Mouse (Mus musculus) adrenal gland, adult 8-10 months (tissue): ENCODE results near the gene Dpm2. TPM values are rescaled to one million over a fixed set of nuclear protein-coding genes. Genes with fewer than 3 reads are reported as not detected.

Source experiments
- DNase-seq: peaks from one replicate; pipeline ENCODE4 v3.0.0; 2022
- total RNA-seq, 4 experiments: library from RNA; stranded (reverse); gene quantifications; 2 replicates each; pipeline ENCODE4 v1.2.4; 2022

Dpm2 gene
- total RNA-seq, 4 experiments from 2014 or later = 57.1 to 68.1 (median 62.4) TPM

DNA sequence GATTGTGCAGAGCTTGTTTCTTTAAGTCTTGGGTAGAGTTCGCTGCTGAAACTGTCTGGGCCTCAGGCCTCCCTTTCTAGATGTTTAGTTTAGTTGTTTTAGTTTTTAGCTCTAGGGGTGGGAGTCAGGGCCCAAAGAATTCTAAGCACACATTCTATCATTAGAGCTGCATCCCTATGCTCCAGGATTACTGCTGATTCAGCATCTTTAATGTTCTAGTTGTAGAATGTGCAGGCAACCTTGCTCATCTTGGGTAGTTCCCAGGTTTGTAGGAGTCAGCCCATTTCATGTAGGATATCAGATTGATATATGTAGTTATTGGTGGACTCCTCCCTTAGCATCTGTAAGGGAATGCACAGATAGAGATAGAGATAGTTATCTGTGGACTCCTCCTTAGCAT lies 46.5 kb downstream of the Dpm2 start:
- DNase-seq = no peak

DNA sequence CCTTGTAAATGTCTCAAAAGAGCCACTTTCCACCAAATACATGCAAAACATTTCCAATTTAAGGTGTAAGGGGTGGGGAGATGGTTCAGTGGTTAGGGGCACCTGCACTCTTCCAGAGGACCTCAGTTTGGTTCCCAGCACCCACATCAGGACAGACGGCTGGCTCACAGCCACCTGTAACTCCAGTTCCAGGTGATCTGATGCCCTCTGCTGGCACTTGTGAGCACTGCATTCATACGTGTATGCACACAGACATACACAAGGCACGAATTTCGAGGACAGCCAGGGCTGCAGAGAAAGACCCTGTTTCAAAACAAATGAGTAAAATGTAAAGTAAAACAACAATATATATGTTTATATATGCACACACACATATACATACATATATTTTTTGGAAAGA lies 46.9 kb downstream of the Dpm2 start:
- DNase-seq = no peak

DNA sequence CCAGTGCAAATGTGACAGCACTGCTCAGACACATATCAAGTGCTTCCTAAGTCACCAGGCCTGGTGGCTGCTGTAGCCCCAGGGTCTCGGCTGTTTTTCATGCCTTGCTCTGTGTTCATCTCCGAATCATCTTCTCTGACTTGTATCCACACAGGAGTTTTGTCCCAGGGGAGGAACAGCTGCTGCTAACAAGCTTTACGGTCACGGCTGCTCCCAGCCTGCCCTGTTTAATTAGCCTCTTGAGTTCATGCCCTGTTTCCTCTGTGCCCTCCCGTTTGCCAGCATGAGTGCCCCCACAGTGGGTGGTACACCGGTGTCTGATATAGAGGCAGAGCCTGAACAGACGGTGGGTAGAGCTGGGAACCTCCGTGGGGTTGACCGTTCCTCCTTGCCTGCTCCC lies 47.4 kb downstream of the Dpm2 start:
- DNase-seq = no peak

DNA sequence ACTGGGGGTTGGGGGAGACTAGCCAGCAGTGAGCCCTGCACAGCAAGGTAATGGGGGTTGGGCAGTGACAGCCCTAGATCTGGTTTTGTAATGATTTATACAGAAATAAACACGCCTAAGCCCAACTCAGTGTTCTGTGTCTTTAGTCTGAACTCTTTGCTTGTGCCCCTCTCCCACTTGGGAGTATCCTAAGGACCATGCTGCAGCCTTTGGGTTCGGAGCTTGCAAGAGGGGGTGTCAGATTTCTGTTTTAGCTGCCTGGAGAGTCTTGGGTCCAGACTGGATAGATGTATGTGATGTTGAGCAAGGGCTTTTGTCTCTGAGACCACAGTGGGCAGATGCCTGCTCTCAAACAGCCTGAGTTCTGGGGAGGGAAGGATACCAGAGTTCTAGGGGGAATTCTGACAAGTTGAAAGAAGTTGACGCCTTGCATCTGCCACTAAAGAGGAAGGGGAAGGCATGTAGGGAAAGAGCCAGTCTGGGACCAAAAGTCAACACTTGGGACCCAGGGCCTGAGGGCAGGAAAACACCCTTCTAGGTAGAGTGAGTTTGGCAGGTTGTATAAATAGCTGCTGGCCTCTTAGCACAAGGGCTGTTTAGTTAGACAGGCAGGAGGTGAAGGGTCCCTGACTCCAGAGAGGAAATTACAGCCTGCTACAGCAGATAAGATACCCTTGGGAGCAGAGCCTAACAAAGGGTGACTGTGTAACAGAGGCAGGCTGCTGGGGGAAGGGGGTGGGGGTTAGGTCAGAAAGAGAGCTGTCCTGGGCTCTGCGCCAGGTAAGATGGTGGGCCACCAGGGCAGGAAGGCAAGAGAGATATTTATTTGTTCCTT lies 50.2 kb downstream of the Dpm2 start:
- DNase-seq = no peak

DNA sequence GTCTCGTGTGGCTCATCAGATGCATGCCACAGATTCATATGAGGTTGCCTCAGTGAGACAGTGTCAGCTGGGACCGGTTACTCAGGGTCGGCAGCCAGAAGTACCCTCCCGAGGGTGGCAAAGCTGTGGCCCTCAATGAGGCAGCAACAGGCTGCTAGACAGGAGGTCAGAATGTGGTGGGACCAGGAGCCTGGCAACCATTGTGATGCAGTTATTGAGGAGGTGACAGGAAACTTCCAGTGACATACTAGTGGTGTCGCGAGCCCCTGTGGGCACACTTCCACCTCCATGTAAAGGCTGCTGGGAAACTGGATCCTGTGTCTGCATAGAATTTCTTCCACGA lies 50.8 kb downstream of the Dpm2 start, which contains the start of gene Ak1:
Ak1 (plus strand) TSS at position 242 of the 343 bp plus-strand sequence.
- no peak for DNase-seq

Other genes starting within 250 kb of the Dpm2 start
- gene Ciz1, start 218.5 kb upstream of the Dpm2 start, total RNA-seq = 100 to 1,000 TPM in 1 of 4 experiments, 10 to 100 TPM in 3; 71.6 to 115 (median 85.4) TPM
- gene Dnm1, start 217.5 kb upstream of the Dpm2 start, total RNA-seq = 10 to 100 TPM; 23.2 to 50.0 (median 34.4) TPM
- 100 to 1,000 TPM; 120 to 179 (median 148) TPM for gene 1110008P14Rik, start 188.9 kb upstream of the Dpm2 start, total RNA-seq
- gene Lcn2, start 182.6 kb upstream of the Dpm2 start, total RNA-seq = 1 to 10 TPM in 2 of 4 experiments, under 1 TPM in 2; 0.32 to 3.7 (median 1.3) TPM
- gene Ptges2, start 175.0 kb upstream of the Dpm2 start, total RNA-seq = 10 to 100 TPM; 42.2 to 52.5 (median 51.1) TPM
- gene Naif1, start 120.4 kb upstream of the Dpm2 start, total RNA-seq = 1 to 10 TPM; 4.2 to 5.5 (median 5.0) TPM
- 10 to 100 TPM; 17.9 to 79.8 (median 27.3) TPM for gene Slc25a25, start 119.4 kb upstream of the Dpm2 start, total RNA-seq
- 10 to 100 TPM; 39.5 to 50.2 (median 47.2) TPM for gene Fam102a, start 35.5 kb upstream of the Dpm2 start, total RNA-seq
- gene Pip5kl1, start 3.9 kb downstream of the Dpm2 start, total RNA-seq = under 1 TPM in 1 of 4 experiments, not detected in 3; 0.46 TPM
- not detected for gene 9430097D07Rik, start 4.8 kb downstream of the Dpm2 start, total RNA-seq
- gene St6galnac4, start 16.2 kb downstream of the Dpm2 start, total RNA-seq = 10 to 100 TPM in 3 of 4 experiments, 1 to 10 TPM in 1; 8.5 to 18.9 (median 13.8) TPM
- 10 to 100 TPM; 42.7 to 61.4 (median 51.8) TPM for gene St6galnac6, start 28.9 kb downstream of the Dpm2 start, total RNA-seq
- gene Ak1, start 50.9 kb downstream of the Dpm2 start, total RNA-seq = 10 to 100 TPM; 24.1 to 57.3 (median 40.1) TPM
- 100 to 1,000 TPM in 3 of 4 experiments, 10 to 100 TPM in 1; 96.0 to 134 (median 120) TPM for gene Eng, start 75.7 kb downstream of the Dpm2 start, total RNA-seq
- gene Fpgs, start 133.3 kb downstream of the Dpm2 start, total RNA-seq = 10 to 100 TPM; 10.8 to 22.2 (median 18.7) TPM
- 100 to 1,000 TPM in 1 of 4 experiments, 10 to 100 TPM in 3; 80.8 to 110 (median 92.1) TPM for gene Cdk9, start 142.2 kb downstream of the Dpm2 start, total RNA-seq
- gene Sh2d3c, start 150.2 kb downstream of the Dpm2 start, total RNA-seq = 10 to 100 TPM; 12.4 to 23.9 (median 18.0) TPM
- gene 6330409D20Rik, start 170.2 kb downstream of the Dpm2 start, total RNA-seq = not detected
- gene Tor2a, start 186.4 kb downstream of the Dpm2 start, total RNA-seq = 10 to 100 TPM; 22.6 to 31.1 (median 28.5) TPM
- gene Ttc16, start 204.8 kb downstream of the Dpm2 start, total RNA-seq = under 1 TPM in 3 of 4 experiments, not detected in 1; 0.28 to 0.54 (median 0.45) TPM
- gene Ptrh1, start 204.9 kb downstream of the Dpm2 start, total RNA-seq = 10 to 100 TPM in 2 of 4 experiments, 1 to 10 TPM in 2; 5.4 to 17.8 (median 10.2) TPM
- not detected for gene Cfap157, start 213.6 kb downstream of the Dpm2 start, total RNA-seq